Mouse (Mus musculus) small intestine, adult 2 months (tissue): ENCODE data around the gene Ube2r2. TPM values are rescaled to one million over a fixed set of nuclear protein-coding genes. Genes with fewer than 3 reads are reported as not detected.
A peak's percentile ranks its signal among the peaks of the same experiment; 100 is the strongest.

Experiments
- H3K27ac ChIP-seq: fragments of 200-500 bp; 2 replicates; pipeline ENCODE4 v1.5.1; 2012; ENCODE audit warnings: low read depth, low read length, control low read depth, inconsistent platforms; ENCODE audit not compliant: insufficient read depth
- H3K27me3 ChIP-seq: fragments of 200-500 bp; 2 replicates; pipeline ENCODE4 v1.6.1; 2012; ENCODE audit warnings: mild to moderate bottlenecking, moderate library complexity, low read length, inconsistent platforms; ENCODE audit not compliant: control insufficient read depth, insufficient read depth
- H3K36me3 ChIP-seq: fragments of 200-500 bp; 2 replicates; pipeline ENCODE4 v1.6.1; 2012; ENCODE audit warnings: mild to moderate bottlenecking, low read length, control low read depth, inconsistent platforms; ENCODE audit not compliant: control insufficient read depth, insufficient read depth
- H3K4me1 ChIP-seq: fragments of 200-500 bp; 2 replicates; pipeline ENCODE4 v1.6.1; 2012; ENCODE audit warnings: low read length, inconsistent platforms, mixed read lengths; ENCODE audit not compliant: control insufficient read depth, insufficient read depth, insufficient read length
- H3K4me3 ChIP-seq: fragments of 200-500 bp; 2 replicates; pipeline ENCODE4 v1.5.1; 2012; ENCODE audit warnings: low read depth, mild to moderate bottlenecking, control low read depth, inconsistent platforms, low read length, moderate library complexity
- CTCF ChIP-seq: fragments of 200-500 bp; IDR thresholded peaks from 2 replicates; pipeline ENCODE4 v1.5.1; 2012; ENCODE audit warnings: low read depth, mild to moderate bottlenecking, control low read depth, inconsistent platforms, low read length, moderate library complexity, mixed read lengths; ENCODE audit not compliant: insufficient replicate concordance, insufficient read length; ENCODE audit errors: extremely low read depth
- POLR2A ChIP-seq: fragments of 200-500 bp; IDR thresholded peaks from 2 replicates; pipeline ENCODE4 v1.6.1; 2012; ENCODE audit warnings: low read depth, mild to moderate bottlenecking, control low read depth, inconsistent platforms, low read length, moderate library complexity
- WGBS: fragments of 180-500 bp; shearing (Covaris S2); methylation state at CpG from one replicate; pipeline ENCODE4 v1.1.7; 2018; 5-methylcytosine and 5-hydroxymethylcytosine counted together
- polyA plus RNA-seq: library from polyadenylated mRNA; depleted of rRNA; stranded (reverse); fragments of >200 nt; gene quantifications from 2 replicates; pipeline ENCODE4 v1.2.3, GENCODE M21; 2012

The Ube2r2 gene
- polyA plus RNA-seq, 1 experiment = 25.3 TPM

DNA sequence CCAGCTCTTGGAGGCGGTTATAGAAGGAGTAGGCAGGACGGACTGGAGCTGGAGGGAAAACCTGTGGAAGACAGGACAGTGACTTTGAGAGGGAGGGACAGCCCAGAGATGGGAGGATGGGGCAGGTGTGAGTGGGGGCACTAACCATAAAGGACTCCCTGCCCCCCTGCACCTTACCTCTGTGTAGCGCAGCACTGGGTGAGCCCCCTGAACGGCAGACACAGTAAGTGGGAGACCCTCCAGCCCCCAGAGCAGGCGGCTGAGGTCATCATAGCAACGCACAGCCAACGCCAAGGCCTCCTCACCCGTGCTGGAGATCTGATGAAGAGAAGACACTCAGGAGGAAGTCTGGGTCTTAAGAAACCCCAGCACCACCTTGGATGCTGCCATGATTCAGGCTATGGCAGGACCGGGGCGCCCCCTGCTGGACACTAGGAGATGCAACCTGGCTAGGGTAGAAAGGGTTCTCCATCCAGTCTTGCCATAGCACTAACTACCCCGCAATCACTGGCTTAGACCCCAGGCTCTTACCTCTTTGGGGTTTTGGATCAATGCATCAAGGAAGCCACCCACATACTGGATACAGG lies 16.7 kb upstream of the Ube2r2 start:
- Histone ChIP-seq H3K27me3 (no peaks in the 10 kb centered on the region), H3K4me3 (no peak overlapping the region), H3K27ac (no peak overlapping the region), H3K4me1 (no peaks in the 10 kb centered on the region; the same call in none of the 2 replicates), H3K36me3 (peaks cover 62% of the 10 kb centered on the region)
- 70% methylated on average over 11 of the region's 11 CpGs for WGBS
- TF ChIP-seq POLR2A (no peak), CTCF (peak; percentile 83)

DNA sequence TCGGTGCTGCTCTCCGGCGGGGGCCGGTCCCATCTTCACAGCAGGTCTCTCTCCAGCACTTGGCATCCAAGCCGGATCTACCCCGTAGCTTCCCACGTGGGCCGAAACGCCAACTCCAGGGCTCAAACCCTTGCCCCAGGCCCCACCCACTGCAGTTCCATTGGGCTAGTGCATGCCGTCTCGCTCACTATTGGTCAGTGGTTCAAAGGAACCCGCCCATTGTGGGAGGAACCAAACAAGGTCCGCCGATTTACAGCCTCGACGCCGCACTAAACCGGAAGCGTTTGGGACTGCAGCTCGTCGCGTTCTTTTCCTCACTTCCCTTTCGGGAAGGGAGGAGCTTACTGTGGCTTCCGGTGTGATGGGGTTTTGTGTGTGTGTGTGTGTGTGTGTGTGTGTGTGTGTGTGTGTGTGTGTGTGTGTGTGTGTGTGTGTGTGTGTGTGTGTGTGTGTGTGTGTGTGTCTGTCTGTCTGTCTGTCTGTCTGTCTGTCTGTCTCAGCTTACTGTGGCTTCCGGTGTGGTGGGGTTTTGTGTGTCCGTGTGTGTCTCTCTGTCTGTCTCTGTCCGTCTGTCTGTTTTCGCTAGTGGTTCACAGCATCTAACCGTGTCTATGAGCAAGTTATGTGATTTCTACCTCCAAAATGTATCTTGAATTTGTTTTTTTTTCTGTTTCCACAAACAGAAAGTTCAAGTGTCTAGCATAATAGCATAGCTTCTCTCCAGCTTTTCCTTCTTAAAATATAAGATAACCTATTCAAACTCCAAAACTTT lies 11.2 kb upstream of the Ube2r2 start, which contains the start of gene Nol6:
Gene Nol6 (minus strand): TSS at position 276 of the 772 bp plus-strand sequence.
- TF ChIP-seq POLR2A (no peak), CTCF (no peak)
- H3K36me3 ChIP-seq = peaks cover 18% of the 10 kb centered on the region
- no peaks in the 10 kb centered on the region; the same call in none of the 2 replicates for H3K4me1 ChIP-seq
- under 1% methylated on average over 29 of the region's 29 CpGs for WGBS
- no peaks in the 10 kb centered on the region for H3K27me3 ChIP-seq
- H3K27ac ChIP-seq = no peak within 1 kb of the TSS
- peak within 1 kb of the TSS; percentile 87 for H3K4me3 ChIP-seq

DNA sequence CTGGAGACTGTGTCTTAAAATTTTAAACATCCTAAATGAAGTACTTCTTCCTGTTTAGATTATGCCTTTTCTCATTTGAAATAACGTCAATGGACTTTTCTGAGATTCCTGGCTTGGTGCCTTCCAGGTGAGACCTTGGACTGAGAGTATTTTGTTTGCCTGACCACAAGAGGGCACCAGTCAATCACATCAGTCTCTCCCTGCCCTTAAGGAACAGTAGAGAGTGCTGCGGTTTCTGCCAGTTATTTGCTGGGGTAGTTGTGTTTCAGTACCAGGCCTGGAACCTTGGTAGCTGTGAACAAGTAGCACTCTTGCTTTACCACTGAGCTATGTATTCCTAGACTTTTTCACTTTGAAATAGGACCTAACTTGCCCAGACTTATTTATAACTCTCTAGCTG lies 6.1 kb upstream of the Ube2r2 start:
- WGBS = 2% methylated on average over 2 of the region's 2 CpGs
- TF ChIP-seq POLR2A = no peak
- peak; percentile 62; the same call in 1 of the 2 replicates for TF ChIP-seq CTCF
- H3K27ac ChIP-seq = no peak overlapping the region
- H3K36me3 ChIP-seq = no peaks in the 10 kb centered on the region
- H3K4me3 ChIP-seq = no peak overlapping the region
- no peaks in the 10 kb centered on the region for H3K27me3 ChIP-seq
- H3K4me1 ChIP-seq = no peaks in the 10 kb centered on the region

DNA sequence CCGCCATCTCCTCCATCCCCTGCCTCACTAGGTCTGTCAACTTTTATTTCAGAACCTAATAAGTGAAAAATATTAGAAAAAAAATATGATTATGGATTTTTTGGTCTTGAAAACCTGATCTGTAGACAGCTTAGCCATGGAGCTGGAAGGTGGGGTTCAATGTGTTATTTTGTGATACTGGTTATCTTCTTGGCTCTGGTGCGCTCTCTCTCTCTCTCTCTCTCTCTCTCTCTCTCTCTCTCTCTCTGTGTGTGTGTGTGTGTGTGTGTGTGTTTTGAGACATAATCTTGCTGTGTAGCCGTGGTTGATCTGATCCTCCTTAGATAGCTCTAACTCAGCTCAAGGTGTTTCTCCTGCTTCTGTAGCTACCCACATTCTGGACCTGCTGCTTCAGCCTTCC lies 5.7 kb upstream of the Ube2r2 start:
- Histone ChIP-seq H3K27ac (no peak overlapping the region), H3K4me3 (no peak overlapping the region), H3K27me3 (no peaks in the 10 kb centered on the region), H3K36me3 (no peaks in the 10 kb centered on the region), H3K4me1 (no peaks in the 10 kb centered on the region)
- TF ChIP-seq CTCF = no peak
- TF ChIP-seq POLR2A = no peak
- WGBS = 88% methylated on average over 3 of the region's 3 CpGs

DNA sequence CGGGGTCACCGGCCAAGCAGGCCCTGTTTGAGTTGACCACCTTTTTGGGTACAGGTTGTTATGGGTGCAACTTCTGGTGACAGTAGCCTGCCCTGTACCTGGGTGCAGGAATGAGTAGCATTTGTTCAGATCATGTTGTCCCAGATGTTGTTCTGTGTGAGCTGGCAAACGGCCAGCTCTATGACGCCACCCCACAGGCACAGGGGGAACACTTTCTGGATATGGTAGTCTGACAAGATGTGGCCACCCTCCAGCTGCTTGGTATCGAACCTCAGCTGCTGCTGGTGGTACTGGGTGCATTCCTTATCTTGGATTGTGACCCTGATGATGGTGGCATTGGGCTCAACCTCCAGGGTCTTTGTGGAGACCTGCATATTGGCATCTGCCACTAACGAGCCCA lies 3.1 kb upstream of the Ube2r2 start:
- 68% methylated on average over 6 of the region's 6 CpGs for whole genome bisulfite sequencing
- Histone ChIP-seq H3K36me3 (no peaks in the 10 kb centered on the region), H3K27me3 (no peaks in the 10 kb centered on the region), H3K27ac (no peak overlapping the region), H3K4me3 (no peak overlapping the region), H3K4me1 (no peaks in the 10 kb centered on the region)
- TF ChIP-seq POLR2A (no peak), CTCF (no peak)

DNA sequence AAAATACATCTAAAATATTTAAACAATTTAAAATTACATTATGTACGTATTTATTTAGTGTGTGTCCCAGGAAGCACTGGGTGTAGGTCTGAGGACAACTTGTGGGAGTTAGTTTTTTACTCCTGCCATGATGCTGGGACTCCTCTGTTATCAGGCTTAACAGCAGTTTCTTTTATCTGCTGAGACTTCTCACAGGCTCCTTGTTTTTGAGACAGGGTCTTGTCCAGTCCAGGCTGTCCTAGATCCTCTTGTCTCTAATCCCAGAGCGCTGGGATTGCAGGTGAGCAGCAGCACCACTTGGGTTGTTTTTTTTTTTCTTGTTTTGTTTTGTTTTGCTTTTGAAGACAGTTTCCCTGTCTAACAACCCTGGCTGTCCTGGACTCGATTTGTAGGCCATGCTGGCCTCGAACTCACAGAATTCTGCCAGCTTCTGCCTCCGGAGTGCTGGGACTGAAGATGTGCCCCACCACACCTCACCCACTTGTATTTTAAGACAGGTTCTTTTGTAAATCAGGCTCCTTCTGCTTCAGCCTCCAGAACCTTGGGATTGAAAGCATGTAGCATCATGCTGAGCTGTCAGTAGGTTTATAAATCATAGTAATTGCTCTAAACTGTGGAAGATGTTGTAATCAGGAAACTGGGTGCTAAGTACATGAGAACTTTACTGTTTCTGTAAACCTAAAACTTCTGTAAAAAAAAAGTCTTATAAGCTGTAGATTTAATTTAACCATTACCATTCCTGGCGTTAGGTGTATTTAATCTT lies 1.8 kb upstream of the Ube2r2 start:
- H3K4me3 ChIP-seq = no peak overlapping the region
- no peak overlapping the region for H3K27ac ChIP-seq
- 84% methylated on average over 6 of the region's 6 CpGs for WGBS
- no peaks in the 10 kb centered on the region for H3K36me3 ChIP-seq
- no peaks in the 10 kb centered on the region for H3K27me3 ChIP-seq
- TF ChIP-seq CTCF (no peak), POLR2A (no peak)
- H3K4me1 ChIP-seq = no peaks in the 10 kb centered on the region
